31 mouse cellular contexts compared by ENCODE assay signal in the genomic region with DNA sequence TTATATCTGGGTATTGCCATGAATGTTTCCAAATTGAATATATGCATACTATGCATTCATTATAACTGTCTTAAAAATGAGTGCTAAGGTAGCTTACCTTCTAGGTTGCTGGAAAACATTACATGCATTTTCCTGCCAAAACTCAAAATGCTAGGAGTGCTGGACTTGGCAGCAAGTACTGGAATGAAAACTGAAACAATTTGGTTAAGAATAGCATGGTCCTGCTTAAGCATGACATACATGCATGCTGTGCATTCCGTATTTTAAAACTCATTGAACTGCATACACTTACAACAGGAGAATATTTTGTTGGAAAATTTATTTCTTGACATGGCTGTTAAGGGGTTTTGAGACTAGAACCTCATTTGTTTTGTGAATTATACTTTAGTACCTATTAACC.
DNase-seq lines count a peak whose midpoint lies in the region; ATAC-seq and TF ChIP-seq lines count a peak whose summit lies in the region.
"Had no signal": no experiment of that assay in that cellular context is flagged by ENCODE, and none has a peak within 500 bp of the region (broad histone marks: within the 10 kb centered on the region; RNA-seq: fewer than 3 reads in every experiment).

No protein-coding gene starts in this region.

- H3K27ac ChIP-seq in embryonic facial prominence, embryonic 13.5 days, result no peak overlapping the region
- no peak overlapping the region for H3K27ac ChIP-seq in embryonic facial prominence, embryonic 10.5 days (replicated peaks)
- no peak overlapping the region for H3K27ac ChIP-seq in limb, embryonic 13.5 days
- no peak overlapping the region for H3K27ac ChIP-seq in limb, embryonic 10.5 days
- H3K27ac ChIP-seq in limb, embryonic 14.5 days (replicated peaks; ENCODE audit: low read depth, low read length), result no peak overlapping the region
- H3K27ac ChIP-seq: forebrain, embryonic 12.5 days; heart, embryonic 15.5 days; hindbrain, embryonic 14.5 days; hindbrain, postnatal 0 days had no signal

- H3K4me3 ChIP-seq in embryonic facial prominence, embryonic 13.5 days, result no peak overlapping the region
- H3K4me3 ChIP-seq in embryonic facial prominence, embryonic 10.5 days, result no peak overlapping the region
- H3K4me3 ChIP-seq in limb, embryonic 13.5 days, result no peak overlapping the region
- no peak overlapping the region for H3K4me3 ChIP-seq in limb, embryonic 10.5 days
- no peak overlapping the region for H3K4me3 ChIP-seq in limb, embryonic 14.5 days (replicated peaks; ENCODE audit: low read length)
- H3K4me3 ChIP-seq: erythroblast, embryonic 14.5 days; forebrain, embryonic 12.5 days; heart, embryonic 12.5 days; heart, embryonic 15.5 days had no signal

- no peak for TF ChIP-seq POLR2A in brain, embryonic 14.5 days (IDR thresholded peaks at IDR 0.05; ENCODE audit: borderline replicate concordance, extremely low read depth, insufficient read depth, insufficient read length, poor library complexity, severe bottlenecking)
- TF ChIP-seq POLR2A in limb, embryonic 14.5 days (IDR thresholded peaks at IDR 0.05; ENCODE audit: borderline replicate concordance, extremely low read depth, insufficient read depth, insufficient read length), result no peak

- H3K4me1 ChIP-seq in embryonic facial prominence, embryonic 13.5 days, result no peaks in the 10 kb centered on the region
- no peaks in the 10 kb centered on the region for H3K4me1 ChIP-seq in embryonic facial prominence, embryonic 10.5 days
- H3K4me1 ChIP-seq in limb, embryonic 13.5 days, result no peaks in the 10 kb centered on the region
- H3K4me1 ChIP-seq in limb, embryonic 10.5 days, result no peaks in the 10 kb centered on the region
- no peaks in the 10 kb centered on the region for H3K4me1 ChIP-seq in limb, embryonic 14.5 days (ENCODE audit: control insufficient read depth, insufficient read depth, low read length)
- H3K4me1 ChIP-seq: forebrain, embryonic 12.5 days; heart, embryonic 12.5 days; heart, embryonic 15.5 days had no signal

- TF ChIP-seq CTCF in brain, embryonic 14.5 days (IDR thresholded peaks at IDR 0.05; ENCODE audit: borderline replicate concordance, extremely low read depth, insufficient read depth, insufficient read length), result no peak

- ATAC-seq in embryonic facial prominence, embryonic 13.5 days (ENCODE audit: insufficient number of reproducible peaks, insufficient read depth, low FRiP score, low TSS enrichment, low read depth), result peak; percentile 56; the same call in 1 of the 2 replicates
- peak; percentile 67; the same call in 1 of the 2 replicates for ATAC-seq in limb, embryonic 13.5 days (ENCODE audit: low FRiP score, low read depth)
- no peak for ATAC-seq in limb, embryonic 14.5 days (ENCODE audit: low FRiP score, low read depth)
- ATAC-seq: forebrain, embryonic 16.5 days; hindbrain, postnatal 0 days; inflammation-experienced regulatory T-cells, adult 6 months; intestine, embryonic 16.5 days; Patski had no signal

- no peak for DNase-seq in embryonic facial prominence, embryonic 10.5 days (ENCODE audit: low spot score)
- DNase-seq in limb, embryonic 10.5 days (ENCODE audit: low spot score), result no peak
- DNase-seq in brain, embryonic 14.5 days (ENCODE audit: low read depth), result peak; percentile 43
- DNase-seq in limb, embryonic 14.5 days (ENCODE audit: low spot score), result peak; percentile 48
- no peak for DNase-seq in thymus, postnatal 14 days
- no peak for DNase-seq in heart, postnatal 4 days
- DNase-seq: adrenal gland, postnatal 10 days; adrenal gland, postnatal 36 days; B cell, adult 2 months; cerebellum, adult 11-12 months; cerebellum, adult 8-10 months; gastrocnemius, postnatal 10 days; gastrocnemius, postnatal 36 days; heart, adult 11 months; heart, postnatal 10 days; heart, postnatal 36 days; kidney, adult 18-20 months had no signal

- no peaks in the 10 kb centered on the region for H3K27me3 ChIP-seq in embryonic facial prominence, embryonic 13.5 days
- H3K27me3 ChIP-seq in embryonic facial prominence, embryonic 10.5 days (replicated peaks; ENCODE audit: low read depth, poor library complexity, severe bottlenecking), result no peaks in the 10 kb centered on the region
- no peaks in the 10 kb centered on the region for H3K27me3 ChIP-seq in limb, embryonic 13.5 days
- no peaks in the 10 kb centered on the region for H3K27me3 ChIP-seq in limb, embryonic 10.5 days (ENCODE audit: low read depth, poor library complexity, severe bottlenecking)
- no peaks in the 10 kb centered on the region for H3K27me3 ChIP-seq in limb, embryonic 14.5 days (ENCODE audit: control insufficient read depth, insufficient read depth, low read length)
- H3K27me3 ChIP-seq: CH12.LX; forebrain, embryonic 12.5 days; heart, embryonic 12.5 days; heart, embryonic 15.5 days; Patski had no signal

- no peaks in the 10 kb centered on the region for H3K36me3 ChIP-seq in embryonic facial prominence, embryonic 13.5 days
- no peaks in the 10 kb centered on the region for H3K36me3 ChIP-seq in embryonic facial prominence, embryonic 10.5 days (replicated peaks)
- H3K36me3 ChIP-seq in limb, embryonic 13.5 days, result no peaks in the 10 kb centered on the region
- no peaks in the 10 kb centered on the region for H3K36me3 ChIP-seq in limb, embryonic 10.5 days
- no peaks in the 10 kb centered on the region for H3K36me3 ChIP-seq in limb, embryonic 14.5 days (ENCODE audit: control insufficient read depth, insufficient read depth, low read length)
- H3K36me3 ChIP-seq: forebrain, embryonic 12.5 days; G1E; heart, embryonic 12.5 days; heart, embryonic 15.5 days had no signal

- 44% methylated on average over 1 of the region's 1 CpGs for WGBS in embryonic facial prominence, embryonic 13.5 days
- WGBS in embryonic facial prominence, embryonic 10.5 days, result 84% methylated on average over 1 of the region's 1 CpGs
- WGBS in limb, embryonic 13.5 days, result 64% methylated on average over 1 of the region's 1 CpGs
- WGBS in limb, embryonic 10.5 days, result 92% methylated on average over 1 of the region's 1 CpGs
- 69% methylated on average over 1 of the region's 1 CpGs for WGBS in limb, embryonic 14.5 days

- H3K9ac ChIP-seq in embryonic facial prominence, embryonic 13.5 days, result no peak overlapping the region
- H3K9ac ChIP-seq in limb, embryonic 13.5 days, result no peak overlapping the region
- H3K9ac ChIP-seq in limb, embryonic 14.5 days (ENCODE audit: low read depth, low read length, severe bottlenecking), result no peak overlapping the region
- H3K9ac ChIP-seq: forebrain, embryonic 12.5 days; heart, embryonic 12.5 days; heart, embryonic 15.5 days; hindbrain, embryonic 14.5 days had no signal

- no peak overlapping the region for H3K4me2 ChIP-seq in embryonic facial prominence, embryonic 13.5 days
- H3K4me2 ChIP-seq in limb, embryonic 13.5 days (replicated peaks), result no peak overlapping the region
- H3K4me2 ChIP-seq in limb, embryonic 14.5 days (replicated peaks; ENCODE audit: low read depth, low read length, severe bottlenecking), result no peak overlapping the region
- H3K4me2 ChIP-seq: forebrain, embryonic 12.5 days; heart, embryonic 12.5 days; heart, embryonic 15.5 days; hindbrain, embryonic 14.5 days had no signal

- no peaks in the 10 kb centered on the region for H3K9me3 ChIP-seq in embryonic facial prominence, embryonic 13.5 days
- H3K9me3 ChIP-seq in embryonic facial prominence, embryonic 10.5 days, result no peaks in the 10 kb centered on the region
- H3K9me3 ChIP-seq in limb, embryonic 13.5 days, result no peaks in the 10 kb centered on the region
- H3K9me3 ChIP-seq in limb, embryonic 10.5 days (replicated peaks), result no peaks in the 10 kb centered on the region
- no peaks in the 10 kb centered on the region for H3K9me3 ChIP-seq in limb, embryonic 14.5 days (ENCODE audit: control insufficient read depth, low read length)
- H3K9me3 ChIP-seq: forebrain, embryonic 12.5 days; heart, embryonic 15.5 days had no signal

Comparison
In these comparisons a context has a peak if more than half of its experiments do, and no peak if none do; other contexts are left out.
1. DNase-seq: peak in brain, embryonic 14.5 days (single experiment) and limb, embryonic 14.5 days (single experiment); none in embryonic facial prominence, embryonic 10.5 days (single experiment), limb, embryonic 10.5 days (single experiment), thymus, postnatal 14 days (single experiment) and heart, postnatal 4 days (single experiment).